Mouse (Mus musculus) ES-Bruce4 (cell line): Measurements from ENCODE around the gene Ppm1g.

Source experiments
- CTCF ChIP-seq: IDR thresholded peaks from one replicate; pipeline ENCODE4 v1.8.1; 2011; ENCODE audit warnings: low read depth, low read length
- EP300 ChIP-seq: IDR thresholded peaks from 2 replicates; pipeline ENCODE4 v1.6.1; 2011; ENCODE audit warnings: low read depth, low read length; ENCODE audit not compliant: insufficient read depth
- POLR2A ChIP-seq: IDR thresholded peaks from one replicate; pipeline ENCODE4 v1.8.1; 2011; ENCODE audit warnings: low read length; ENCODE audit not compliant: insufficient read depth

- TF ChIP-seq CTCF (no peak), POLR2A (no peak), EP300 (no peak)
Measured at GRCm38 (mm10) chr5:31219911-31220447, 508 bp downstream of the Ppm1g start.
